Mouse (Mus musculus) myocyte (in vitro differentiated cells): ENCODE measurements at regions not wholly inside any gene's neighbourhood (a gene's known extent, or its start where the extent isn't known, plus 50 kb on each side); places are given as distances from the start of the nearest gene placed in this dataset.

ENCODE experiments used
- CEBPB ChIP-seq: IDR thresholded peaks from 2 replicates; pipeline ENCODE4 v1.6.1; 2011; ENCODE audit warnings: mild to moderate bottlenecking, moderate library complexity; ENCODE audit not compliant: poor library complexity, insufficient read depth, severe bottlenecking
- E2F4 ChIP-seq: IDR thresholded peaks from one replicate; pipeline ENCODE4 v1.6.1; 2011; ENCODE audit warnings: mild to moderate bottlenecking, control low read depth, moderate library complexity; ENCODE audit not compliant: insufficient read depth
- MAX ChIP-seq: IDR thresholded peaks from one replicate; pipeline ENCODE4 v1.6.1; 2011; ENCODE audit warnings: low read depth, mild to moderate bottlenecking, control low read depth
- MYOD1 ChIP-seq, 3 experiments: IDR thresholded peaks; one replicate each; pipeline ENCODE4 v1.6.1; 2011; ENCODE audit warnings: control low read depth in 2 of 3, low read depth in 2 of 3, mild to moderate bottlenecking in 2 of 3, moderate library complexity in 1 of 3; ENCODE audit not compliant: insufficient read length in 2 of 3, control insufficient read depth in 1 of 3
- MYOG ChIP-seq, 3 experiments: IDR thresholded peaks; one replicate each; pipeline ENCODE4 v1.6.1; 2011; ENCODE audit warnings: control low read depth in 2 of 3, low read depth in 2 of 3, mild to moderate bottlenecking in 2 of 3; ENCODE audit not compliant: insufficient read length in 2 of 3, control insufficient read depth in 1 of 3, insufficient read depth in 1 of 3
- POLR2A ChIP-seq: IDR thresholded peaks from one replicate; pipeline ENCODE4 v1.6.1; 2011; ENCODE audit warnings: low read depth, mild to moderate bottlenecking, control low read depth, moderate library complexity; ENCODE audit not compliant: insufficient read length
- POLR2AphosphoS2 ChIP-seq: IDR thresholded peaks from one replicate; pipeline ENCODE4 v1.6.1; 2011; ENCODE audit warnings: low read depth, control low read depth; ENCODE audit not compliant: insufficient read length
- SRF ChIP-seq: IDR thresholded peaks from one replicate; pipeline ENCODE4 v1.6.1; 2011; ENCODE audit warnings: low read depth; ENCODE audit not compliant: control insufficient read depth, insufficient read length
- TCF12 ChIP-seq: IDR thresholded peaks from one replicate; pipeline ENCODE4 v1.6.1; 2011; ENCODE audit warnings: mild to moderate bottlenecking, control low read depth; ENCODE audit not compliant: poor library complexity, insufficient read depth, severe bottlenecking
- TCF3 ChIP-seq: IDR thresholded peaks from one replicate; pipeline ENCODE4 v1.6.1; 2011; ENCODE audit warnings: low read depth, control low read depth; ENCODE audit not compliant: insufficient read length
- USF1 ChIP-seq: IDR thresholded peaks from one replicate; pipeline ENCODE4 v1.6.1; 2011; ENCODE audit warnings: low read depth, mild to moderate bottlenecking, control low read depth, moderate library complexity

GRCm38 (mm10) chr7:137812839-137813238 is 375.4 kb downstream of the Glrx3 start:
- TF ChIP-seq CEBPB = no peak
- TF ChIP-seq POLR2A = no peak
- no peak for TF ChIP-seq TCF12
- TF ChIP-seq USF1 = no peak
- TF ChIP-seq TCF3 = no peak
- no peak for TF ChIP-seq POLR2AphosphoS2
- no peak for TF ChIP-seq E2F4
- no peak for TF ChIP-seq SRF
- no peak for TF ChIP-seq MAX
- no peak for TF ChIP-seq MYOG (IDR thresholded peaks at IDR 0.05; ENCODE audit: control insufficient read depth in 1 of 3, insufficient read depth in 1 of 3, insufficient read length in 2 of 3, low read depth in 2 of 3)
- no peak for TF ChIP-seq MYOD1 (IDR thresholded peaks at IDR 0.05; ENCODE audit: control insufficient read depth in 1 of 3, insufficient read length in 2 of 3, low read depth in 2 of 3)
